Mouse (Mus musculus) hematopoietic stem cell, adult 5-6 weeks (primary cell): ENCODE measurements around the gene Kcnk15. TPM values are rescaled to one million over a fixed set of nuclear protein-coding genes. Genes with fewer than 3 reads are reported as not detected.

Source experiments
- ATAC-seq, 2 experiments: fragments of 125-278 bp in 1 of 2; replicated peaks in 1 of 2; 2 replicates each; pipeline ENCODE4 v1.8.0; 2016 to 2017; ENCODE audit warnings: inconsistent platforms in 2 of 2, mild to moderate bottlenecking in 2 of 2, moderate number of reproducible peaks in 2 of 2, low read depth in 1 of 2, moderate TSS enrichment in 1 of 2; ENCODE audit not compliant: low FRiP score in 2 of 2, poor library complexity in 2 of 2, severe bottlenecking in 2 of 2, insufficient read depth in 1 of 2, low TSS enrichment in 1 of 2
- total RNA-seq: library from RNA; stranded (forward); fragments of 172-1452, 232-1000 nt; gene quantifications from 2 replicates; pipeline ENCODE4 v1.2.3, GENCODE M21; 2017

Kcnk15 gene
- total RNA-seq, 1 experiment from 2014 or later, result not detected

GRCm38 (mm10) chr2:163901043-163901442 is 47.6 kb downstream of the Kcnk15 start:
- ATAC-seq, result no peak

- no peak for ATAC-seq
Observed at GRCm38 (mm10) chr2:163902448-163902847, 49.0 kb downstream of the Kcnk15 start.

- ATAC-seq, result no peak
Observed at GRCm38 (mm10) chr2:163903461-163903860, 50.0 kb downstream of the Kcnk15 start.

- ATAC-seq, result no peak
Observed at GRCm38 (mm10) chr2:163904323-163904722, 50.9 kb downstream of the Kcnk15 start.

- ATAC-seq, result no peak
Observed at GRCm38 (mm10) chr2:163907131-163907530, 53.7 kb downstream of the Kcnk15 start.

Other genes starting within 250 kb of the Kcnk15 start
- 779 and 830 TPM in 2 replicates for gene Serinc3, start 208.5 kb upstream of the Kcnk15 start, total RNA-seq
- 30.6 and 32.9 TPM in 2 replicates for gene Pkig, start 195.3 kb upstream of the Kcnk15 start, total RNA-seq
- gene Ada, start 103.4 kb upstream of the Kcnk15 start, total RNA-seq, result 28.3 and 33.0 TPM in 2 replicates
- not detected in 2 replicates for gene Ccn5, start 32.8 kb upstream of the Kcnk15 start, total RNA-seq
- gene Rims4, start 65.0 kb downstream of the Kcnk15 start, total RNA-seq, result not detected in 2 replicates
- gene Ywhab, start 141.3 kb downstream of the Kcnk15 start, total RNA-seq, result 66.2 and 87.0 TPM in 2 replicates
- gene Pabpc1l, start 171.8 kb downstream of the Kcnk15 start, total RNA-seq, result 0.05 and 0.13 TPM in 2 replicates
- gene Stk4, start 216.7 kb downstream of the Kcnk15 start, total RNA-seq, result 163 and 235 TPM in 2 replicates
- 44.8 and 46.7 TPM in 2 replicates for gene Tomm34, start 217.5 kb downstream of the Kcnk15 start, total RNA-seq